Mouse (Mus musculus) C2C12 (cell line): ENCODE measurements around the gene Asic2.

Experiments
- CEBPB ChIP-seq: IDR thresholded peaks from one replicate; pipeline ENCODE4 v1.6.1; 2011; ENCODE audit warnings: low read depth, mild to moderate bottlenecking, control low read depth, moderate library complexity
- CTCF ChIP-seq: IDR thresholded peaks from one replicate; pipeline ENCODE4 v1.5.1; 2011; ENCODE audit not compliant: control insufficient read depth, insufficient read depth, insufficient read length
- FOSL1 ChIP-seq: IDR thresholded peaks from one replicate; pipeline ENCODE4 v1.8.0; 2011; ENCODE audit warnings: mild to moderate bottlenecking, low read length; ENCODE audit not compliant: poor library complexity, insufficient read depth, severe bottlenecking
- MAX ChIP-seq: IDR thresholded peaks from one replicate; pipeline ENCODE4 v1.6.1; 2011; ENCODE audit warnings: mild to moderate bottlenecking, control low read depth
- MYOD1 ChIP-seq: IDR thresholded peaks from one replicate; pipeline ENCODE4 v1.6.1; 2011; ENCODE audit warnings: low read depth; ENCODE audit not compliant: control insufficient read depth, insufficient read length
- USF1 ChIP-seq: IDR thresholded peaks from one replicate; pipeline ENCODE4 v1.6.1; 2011; ENCODE audit warnings: low read depth, mild to moderate bottlenecking, control low read depth, moderate library complexity

DNA sequence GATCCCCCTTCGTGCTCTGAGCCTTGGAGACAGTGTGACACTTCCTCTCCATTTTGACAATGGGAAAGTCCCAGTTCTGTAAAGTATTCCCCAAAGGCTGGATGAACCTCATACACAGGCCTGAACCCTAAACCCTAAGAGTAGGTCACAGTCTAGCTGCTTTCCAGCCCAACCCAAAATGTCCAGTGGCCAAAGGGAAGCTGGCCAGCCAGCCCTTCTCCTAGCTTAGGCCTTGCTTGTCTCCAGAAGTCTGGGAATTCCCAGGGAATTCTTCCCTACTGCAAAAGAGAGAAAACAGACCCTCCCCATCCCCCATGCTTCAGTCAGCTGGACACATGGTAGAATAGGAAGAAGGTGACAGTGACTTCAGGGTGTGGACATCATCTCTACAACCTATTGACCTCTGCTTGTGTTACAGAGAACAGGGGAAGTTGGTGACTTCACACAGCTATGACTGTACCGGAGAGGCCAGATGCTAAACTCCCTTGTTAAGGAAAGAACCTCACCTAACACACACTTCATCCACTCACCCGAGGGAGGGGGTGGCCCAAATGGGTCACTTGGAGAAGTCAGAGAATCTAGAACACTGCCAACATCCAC is 48.0 kb upstream of the Asic2 start:
- TF ChIP-seq CTCF = no peak
- TF ChIP-seq MYOD1 = no peak
- TF ChIP-seq USF1 = no peak
- TF ChIP-seq MAX = no peak
- TF ChIP-seq FOSL1 = no peak
- no peak for TF ChIP-seq CEBPB
